Mouse (Mus musculus): ENCODE measurements around the gene Tent4b. TPM values are rescaled to one million over a fixed set of nuclear protein-coding genes. Genes with fewer than 3 reads are reported as not detected.
A peak's percentile ranks its signal among the peaks of the same experiment; 100 is the strongest.

Tent4b gene
- polyA plus RNA-seq, 1 experiment from 2014 or later = 6.2 TPM

DNA sequence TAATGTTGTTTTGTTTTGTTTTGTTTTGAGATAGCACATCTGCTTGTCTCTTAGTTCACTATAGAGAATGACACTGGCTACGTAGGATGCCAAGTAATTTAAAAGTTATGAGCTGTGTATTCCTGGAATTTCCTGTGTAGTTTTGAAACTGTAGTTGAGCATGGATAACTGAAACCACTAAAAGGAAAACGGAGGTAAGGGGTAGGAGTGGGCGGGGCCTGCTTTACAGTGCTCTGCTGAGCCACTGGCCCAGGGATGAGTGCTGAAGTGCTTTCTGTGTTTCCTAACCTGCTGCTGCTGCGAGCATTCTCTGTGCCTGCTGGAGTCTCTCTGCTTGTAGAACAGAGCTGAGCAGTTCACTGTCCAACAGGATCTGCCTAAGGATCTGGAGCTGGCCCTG, 22.3 kb downstream of the Tent4b start:
- no peak overlapping the region for H3K4me3 ChIP-seq (ENCODE audit: low read length)
- H3K36me3 ChIP-seq (ENCODE audit: control insufficient read depth, insufficient read depth, low read length) = no peaks in the 10 kb centered on the region
- WGBS = 44% methylated on average over 4 of the region's 4 CpGs
- no peaks in the 10 kb centered on the region for H3K27me3 ChIP-seq (ENCODE audit: control insufficient read depth, insufficient read depth, low read depth, low read length)
- H3K4me2 ChIP-seq (ENCODE audit: low read depth, low read length) = no peak overlapping the region
- ATAC-seq (ENCODE audit: low read depth) = peak; percentile 54
- no peaks in the 10 kb centered on the region for H3K9me3 ChIP-seq (ENCODE audit: control insufficient read depth, low read length)
- peaks cover 6% of the 10 kb centered on the region; the same call in 1 of the 2 replicates for H3K4me1 ChIP-seq (replicated peaks; ENCODE audit: control insufficient read depth, insufficient read depth, low read length)
- no peak overlapping the region for H3K9ac ChIP-seq (ENCODE audit: low read length)
- H3K27ac ChIP-seq (ENCODE audit: low read length) = peak overlapping the region; percentile 2; the same call in 1 of the 2 replicates

DNA sequence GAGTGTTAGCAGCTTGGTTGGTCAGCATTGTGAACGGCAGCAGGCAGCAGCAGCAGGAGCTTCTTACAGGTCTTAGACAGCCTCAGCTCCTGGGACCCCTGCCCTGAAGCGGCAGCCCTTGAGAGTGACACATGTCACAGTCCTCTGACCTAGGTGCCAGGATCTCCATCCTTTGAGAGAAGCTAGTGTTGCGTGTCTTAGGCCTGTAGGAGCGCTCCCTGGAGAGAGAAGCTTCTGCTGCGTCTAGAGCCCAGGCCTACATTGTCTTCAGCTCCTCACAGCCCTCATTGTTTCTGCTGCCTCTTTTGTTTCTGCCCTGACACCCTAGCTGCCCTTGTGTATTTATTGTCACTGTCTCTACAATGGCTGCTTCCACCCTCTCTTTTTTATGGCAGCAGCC, 26.3 kb downstream of the Tent4b start:
- Histone ChIP-seq H3K27me3 (ENCODE audit: control insufficient read depth, insufficient read depth, low read depth, low read length) (no peaks in the 10 kb centered on the region), H3K9me3 (ENCODE audit: control insufficient read depth, low read length) (no peaks in the 10 kb centered on the region), H3K27ac (ENCODE audit: low read length) (no peak overlapping the region), H3K9ac (ENCODE audit: low read length) (no peak overlapping the region), H3K4me3 (ENCODE audit: low read length) (no peak overlapping the region), H3K36me3 (ENCODE audit: control insufficient read depth, insufficient read depth, low read length) (no peaks in the 10 kb centered on the region), H3K4me2 (ENCODE audit: low read depth, low read length) (no peak overlapping the region), H3K4me1 (replicated peaks; ENCODE audit: control insufficient read depth, insufficient read depth, low read length) (peaks cover 18% of the 10 kb centered on the region)
- 78% methylated on average over 5 of the region's 5 CpGs for WGBS
- ATAC-seq (ENCODE audit: low read depth) = no peak

DNA sequence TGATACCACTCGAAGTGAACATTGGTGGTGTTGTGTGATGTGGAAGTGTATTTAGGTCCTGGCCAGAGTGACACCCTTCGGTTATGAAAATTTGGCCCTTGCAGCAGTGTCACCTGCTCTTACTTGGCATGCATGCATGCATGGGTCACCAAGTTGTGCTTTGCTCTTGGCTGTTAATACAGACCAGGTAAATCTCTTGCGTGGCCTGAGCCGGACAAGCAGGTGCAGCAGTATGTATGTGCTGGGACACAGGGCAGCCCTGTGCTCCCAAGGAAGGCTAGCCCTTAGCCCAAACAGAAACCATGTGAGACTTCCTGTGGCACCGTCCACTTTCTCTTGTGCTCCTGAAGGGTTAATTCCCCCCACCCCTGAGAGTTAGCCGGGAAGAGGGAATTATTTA, 28.8 kb downstream of the Tent4b start:
- 55% methylated on average over 6 of the region's 6 CpGs for WGBS

DNA sequence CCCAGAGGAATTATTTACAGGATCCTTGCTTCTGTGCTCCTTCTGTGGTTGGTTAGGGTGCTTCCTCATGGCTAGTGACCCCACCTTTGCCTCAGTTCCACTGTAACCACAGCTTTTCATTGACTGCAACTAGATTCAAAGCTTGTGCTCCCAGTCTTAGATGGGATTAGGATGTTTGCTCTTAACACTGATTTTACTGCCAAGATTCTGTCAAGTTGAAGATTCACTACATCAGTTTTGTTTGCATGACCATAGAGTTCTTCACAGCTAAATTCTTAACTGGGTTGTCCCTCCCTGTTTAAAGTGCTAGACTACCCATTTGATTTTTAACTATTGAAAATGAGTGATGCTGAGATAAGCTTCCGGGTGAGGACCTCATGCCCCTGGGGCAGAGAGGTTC, 29.3 kb downstream of the Tent4b start:
- H3K4me3 ChIP-seq (ENCODE audit: low read length) = no peak overlapping the region
- H3K36me3 ChIP-seq (ENCODE audit: control insufficient read depth, insufficient read depth, low read length) = no peaks in the 10 kb centered on the region
- 0 out of 2 replicates have a peak, but pooled peaks have one; percentile 26 for ATAC-seq (ENCODE audit: low read depth)
- WGBS = 31% methylated on average over 1 of the region's 1 CpGs
- H3K9me3 ChIP-seq (ENCODE audit: control insufficient read depth, low read length) = no peaks in the 10 kb centered on the region
- no peak overlapping the region for H3K4me2 ChIP-seq (ENCODE audit: low read depth, low read length)
- no peak overlapping the region for H3K27ac ChIP-seq (ENCODE audit: low read length)
- H3K4me1 ChIP-seq (replicated peaks; ENCODE audit: control insufficient read depth, insufficient read depth, low read length) = peaks cover 15% of the 10 kb centered on the region
- no peak overlapping the region for H3K9ac ChIP-seq (ENCODE audit: low read length)
- no peaks in the 10 kb centered on the region for H3K27me3 ChIP-seq (ENCODE audit: control insufficient read depth, insufficient read depth, low read depth, low read length)

More for the DNA sequence above, 28.8 kb downstream of the Tent4b start:
- Histone ChIP-seq H3K4me3 (ENCODE audit: low read length) (no peak overlapping the region), H3K4me1 (replicated peaks; ENCODE audit: control insufficient read depth, insufficient read depth, low read length) (peaks cover 15% of the 10 kb centered on the region), H3K27ac (ENCODE audit: low read length) (no peak overlapping the region), H3K36me3 (ENCODE audit: control insufficient read depth, insufficient read depth, low read length) (no peaks in the 10 kb centered on the region), H3K9me3 (ENCODE audit: control insufficient read depth, low read length) (no peaks in the 10 kb centered on the region), H3K4me2 (ENCODE audit: low read depth, low read length) (no peak overlapping the region), H3K9ac (ENCODE audit: low read length) (no peak overlapping the region), H3K27me3 (ENCODE audit: control insufficient read depth, insufficient read depth, low read depth, low read length) (no peaks in the 10 kb centered on the region)
- no peak for ATAC-seq (ENCODE audit: low read depth)

DNA sequence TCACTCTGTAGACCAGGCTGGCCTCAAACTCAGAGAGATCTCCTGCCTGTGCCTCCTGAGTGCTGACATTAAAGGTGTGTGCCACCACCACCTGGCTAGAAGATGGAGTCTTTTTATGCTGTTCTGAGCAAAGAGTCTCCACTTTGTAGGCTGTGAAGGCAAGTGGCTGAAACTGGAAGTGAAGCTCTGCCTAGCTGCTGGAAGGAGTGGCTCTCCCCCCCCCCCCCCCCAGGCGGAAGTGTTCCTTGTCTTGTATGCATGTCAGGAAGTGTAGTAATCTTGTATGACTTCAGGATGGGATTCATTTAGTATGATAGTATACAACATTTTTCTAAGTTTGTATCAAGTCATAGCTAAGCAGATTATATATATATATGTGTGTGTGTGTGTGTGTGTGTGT, 29.8 kb downstream of the Tent4b start:
- no peaks in the 10 kb centered on the region for H3K27me3 ChIP-seq (ENCODE audit: control insufficient read depth, insufficient read depth, low read depth, low read length)
- H3K27ac ChIP-seq (ENCODE audit: low read length) = no peak overlapping the region
- H3K9ac ChIP-seq (ENCODE audit: low read length) = no peak overlapping the region
- H3K4me2 ChIP-seq (ENCODE audit: low read depth, low read length) = no peak overlapping the region
- no peaks in the 10 kb centered on the region for H3K9me3 ChIP-seq (ENCODE audit: control insufficient read depth, low read length)
- no peaks in the 10 kb centered on the region for H3K36me3 ChIP-seq (ENCODE audit: control insufficient read depth, insufficient read depth, low read length)
- H3K4me3 ChIP-seq (ENCODE audit: low read length) = no peak overlapping the region
- peak; percentile 26; the same call in 1 of the 2 replicates for ATAC-seq (ENCODE audit: low read depth)
- no CpG with 5 or more reads among the region's 1 CpGs for WGBS
- peaks cover 15% of the 10 kb centered on the region for H3K4me1 ChIP-seq (replicated peaks; ENCODE audit: control insufficient read depth, insufficient read depth, low read length)

DNA sequence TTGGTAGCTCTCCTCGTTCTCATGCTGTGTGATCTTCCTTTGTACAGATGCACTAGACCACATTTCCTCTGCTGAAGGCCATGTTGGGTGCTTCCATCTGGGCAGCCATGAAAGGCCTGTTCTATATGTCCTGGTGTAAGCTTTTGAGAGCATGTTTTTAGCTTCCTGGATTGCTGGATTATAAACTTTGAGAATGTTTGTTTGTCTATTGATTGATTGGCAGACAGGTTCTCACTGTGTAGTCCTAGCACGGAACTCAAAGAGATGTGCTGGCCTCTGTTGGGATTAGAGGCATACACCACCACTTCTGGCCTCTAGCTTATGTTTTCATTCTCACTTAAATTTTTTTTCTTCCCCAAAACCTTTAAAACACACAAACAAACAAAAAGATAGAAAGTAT, 37.7 kb downstream of the Tent4b start:
- H3K36me3 ChIP-seq (ENCODE audit: control insufficient read depth, insufficient read depth, low read length) = no peaks in the 10 kb centered on the region
- no peaks in the 10 kb centered on the region for H3K27me3 ChIP-seq (ENCODE audit: control insufficient read depth, insufficient read depth, low read depth, low read length)
- H3K4me3 ChIP-seq (ENCODE audit: low read length) = no peak overlapping the region
- 75% methylated on average over 2 of the region's 2 CpGs for WGBS
- 0 out of 2 replicates have a peak, but pooled peaks cover 3% of the 10 kb centered on the region for H3K4me1 ChIP-seq (replicated peaks; ENCODE audit: control insufficient read depth, insufficient read depth, low read length)
- no peaks in the 10 kb centered on the region for H3K9me3 ChIP-seq (ENCODE audit: control insufficient read depth, low read length)
- ATAC-seq (ENCODE audit: low read depth) = no peak
- no peak overlapping the region for H3K4me2 ChIP-seq (ENCODE audit: low read depth, low read length)
- H3K9ac ChIP-seq (ENCODE audit: low read length) = no peak overlapping the region
- no peak overlapping the region for H3K27ac ChIP-seq (ENCODE audit: low read length)

DNA sequence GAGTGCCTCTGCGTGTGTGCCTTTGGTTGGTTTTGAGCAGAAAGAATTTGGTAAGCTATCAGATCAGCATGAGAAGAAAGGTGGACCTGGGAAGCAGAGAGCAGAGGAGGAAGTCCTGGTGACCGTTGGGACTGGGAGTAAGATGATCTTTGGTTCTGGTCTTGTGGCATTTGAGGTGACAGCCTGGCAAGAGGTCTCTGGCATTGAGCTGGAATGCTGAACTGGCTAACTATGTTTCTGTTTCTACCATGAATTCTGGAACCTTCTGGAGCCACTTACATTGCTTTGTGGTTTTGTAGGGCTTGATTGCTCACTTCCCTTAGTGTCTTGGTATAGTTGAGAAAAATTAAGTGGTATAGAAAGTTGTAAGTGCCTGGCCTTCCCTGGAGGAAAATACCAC, 38.6 kb downstream of the Tent4b start:
- ATAC-seq (ENCODE audit: low read depth) = no peak
- WGBS = 69% methylated on average over 2 of the region's 2 CpGs
- H3K9ac ChIP-seq (ENCODE audit: low read length) = no peak overlapping the region

DNA sequence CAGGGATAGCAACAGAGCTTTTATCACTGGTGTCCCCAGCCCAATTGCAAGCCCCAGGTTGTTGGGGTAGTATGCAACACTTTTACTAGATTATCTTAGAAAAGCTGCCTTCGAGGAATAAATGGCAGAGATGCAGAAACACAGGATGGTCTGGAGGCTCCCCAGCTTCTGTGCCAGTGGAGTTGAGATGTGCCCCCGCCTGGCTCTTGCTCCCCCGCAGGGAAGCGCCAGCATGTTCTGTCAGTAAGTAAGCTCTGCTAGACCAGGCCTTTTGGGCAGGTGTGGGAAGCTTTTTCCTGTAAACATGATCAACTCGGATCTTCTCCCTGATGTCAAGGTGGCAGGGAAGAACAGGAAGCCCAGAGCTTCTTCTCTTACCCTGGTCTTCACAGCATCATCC, 40.3 kb downstream of the Tent4b start:
- WGBS = 80% methylated on average over 5 of the region's 5 CpGs
- ATAC-seq (ENCODE audit: low read depth) = no peak

More for the DNA sequence above, 38.6 kb downstream of the Tent4b start:
- Histone ChIP-seq H3K4me1 (replicated peaks; ENCODE audit: control insufficient read depth, insufficient read depth, low read length) (0 out of 2 replicates have a peak, but pooled peaks cover 2% of the 10 kb centered on the region), H3K27me3 (ENCODE audit: control insufficient read depth, insufficient read depth, low read depth, low read length) (no peaks in the 10 kb centered on the region), H3K36me3 (ENCODE audit: control insufficient read depth, insufficient read depth, low read length) (no peaks in the 10 kb centered on the region), H3K9me3 (ENCODE audit: control insufficient read depth, low read length) (no peaks in the 10 kb centered on the region), H3K4me3 (ENCODE audit: low read length) (no peak overlapping the region), H3K27ac (ENCODE audit: low read length) (no peak overlapping the region), H3K4me2 (ENCODE audit: low read depth, low read length) (no peak overlapping the region)

DNA sequence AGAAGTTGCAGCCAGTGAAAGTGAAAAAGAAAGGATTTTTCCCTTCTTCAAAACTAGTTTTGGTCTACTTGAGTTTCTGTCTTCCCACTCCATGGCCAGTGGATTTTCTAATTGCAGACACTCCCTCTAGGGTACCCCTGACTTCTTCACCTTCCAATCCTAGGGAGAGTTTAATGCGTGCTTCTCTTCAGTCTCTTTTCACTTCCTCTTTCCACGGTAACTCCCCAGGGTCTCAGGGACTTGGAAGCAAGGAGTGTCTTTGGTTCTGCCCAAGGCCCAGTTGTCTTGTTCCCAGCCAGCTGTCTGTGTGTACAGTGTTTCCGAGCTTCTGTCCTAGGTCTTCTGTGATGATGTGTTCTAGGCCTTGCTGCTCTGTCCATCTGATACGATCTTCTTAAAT, 42.9 kb downstream of the Tent4b start:
- Histone ChIP-seq H3K4me3 (ENCODE audit: low read length) (no peak overlapping the region), H3K36me3 (ENCODE audit: control insufficient read depth, insufficient read depth, low read length) (0 out of 2 replicates have a peak, but pooled peaks cover 3% of the 10 kb centered on the region), H3K4me2 (ENCODE audit: low read depth, low read length) (no peak overlapping the region), H3K4me1 (replicated peaks; ENCODE audit: control insufficient read depth, insufficient read depth, low read length) (no peaks in the 10 kb centered on the region), H3K9me3 (ENCODE audit: control insufficient read depth, low read length) (no peaks in the 10 kb centered on the region), H3K9ac (ENCODE audit: low read length) (no peak overlapping the region), H3K27ac (ENCODE audit: low read length) (no peak overlapping the region), H3K27me3 (ENCODE audit: control insufficient read depth, insufficient read depth, low read depth, low read length) (no peaks in the 10 kb centered on the region)
- WGBS = 85% methylated on average over 4 of the region's 4 CpGs
- no peak for ATAC-seq (ENCODE audit: low read depth)

More for the DNA sequence above, 40.3 kb downstream of the Tent4b start:
- no peak overlapping the region for H3K27ac ChIP-seq (ENCODE audit: low read length)
- no peak overlapping the region for H3K4me3 ChIP-seq (ENCODE audit: low read length)
- no peaks in the 10 kb centered on the region for H3K27me3 ChIP-seq (ENCODE audit: control insufficient read depth, insufficient read depth, low read depth, low read length)
- H3K4me1 ChIP-seq (replicated peaks; ENCODE audit: control insufficient read depth, insufficient read depth, low read length) = no peaks in the 10 kb centered on the region
- no peak overlapping the region for H3K4me2 ChIP-seq (ENCODE audit: low read depth, low read length)
- H3K9me3 ChIP-seq (ENCODE audit: control insufficient read depth, low read length) = no peaks in the 10 kb centered on the region
- no peak overlapping the region for H3K9ac ChIP-seq (ENCODE audit: low read length)
- H3K36me3 ChIP-seq (ENCODE audit: control insufficient read depth, insufficient read depth, low read length) = no peaks in the 10 kb centered on the region

DNA sequence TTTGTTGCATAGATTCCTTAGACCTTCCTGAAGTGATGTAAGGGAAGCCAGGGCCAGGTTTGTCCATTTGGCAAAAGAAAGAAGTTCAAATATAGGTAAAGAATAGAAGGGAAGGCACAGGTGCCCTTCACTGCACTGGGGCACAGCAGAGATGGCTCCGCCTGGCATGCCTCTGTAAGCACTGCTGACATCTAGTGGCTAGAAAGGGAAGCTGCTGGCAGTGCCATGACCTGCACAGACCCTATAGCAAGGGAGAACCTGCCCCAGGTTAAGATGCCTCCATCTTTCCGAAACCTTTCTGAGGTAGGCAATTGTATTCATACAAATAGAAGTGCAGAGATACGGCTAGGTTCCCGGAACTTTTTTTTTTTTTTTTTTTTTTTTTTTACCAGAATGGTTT, 45.3 kb downstream of the Tent4b start:
- Histone ChIP-seq H3K9ac (ENCODE audit: low read length) (no peak overlapping the region), H3K9me3 (ENCODE audit: control insufficient read depth, low read length) (no peaks in the 10 kb centered on the region), H3K4me3 (ENCODE audit: low read length) (no peak overlapping the region), H3K4me1 (replicated peaks; ENCODE audit: control insufficient read depth, insufficient read depth, low read length) (no peaks in the 10 kb centered on the region), H3K36me3 (ENCODE audit: control insufficient read depth, insufficient read depth, low read length) (0 out of 2 replicates have a peak, but pooled peaks cover 9% of the 10 kb centered on the region), H3K27me3 (ENCODE audit: control insufficient read depth, insufficient read depth, low read depth, low read length) (no peaks in the 10 kb centered on the region), H3K27ac (ENCODE audit: low read length) (no peak overlapping the region), H3K4me2 (ENCODE audit: low read depth, low read length) (no peak overlapping the region)
- ATAC-seq (ENCODE audit: low read depth) = peak; percentile 73; the same call in 1 of the 2 replicates
- WGBS = 80% methylated on average over 4 of the region's 4 CpGs
